Mouse (Mus musculus): ENCODE results near the gene Dpy30.

DNA sequence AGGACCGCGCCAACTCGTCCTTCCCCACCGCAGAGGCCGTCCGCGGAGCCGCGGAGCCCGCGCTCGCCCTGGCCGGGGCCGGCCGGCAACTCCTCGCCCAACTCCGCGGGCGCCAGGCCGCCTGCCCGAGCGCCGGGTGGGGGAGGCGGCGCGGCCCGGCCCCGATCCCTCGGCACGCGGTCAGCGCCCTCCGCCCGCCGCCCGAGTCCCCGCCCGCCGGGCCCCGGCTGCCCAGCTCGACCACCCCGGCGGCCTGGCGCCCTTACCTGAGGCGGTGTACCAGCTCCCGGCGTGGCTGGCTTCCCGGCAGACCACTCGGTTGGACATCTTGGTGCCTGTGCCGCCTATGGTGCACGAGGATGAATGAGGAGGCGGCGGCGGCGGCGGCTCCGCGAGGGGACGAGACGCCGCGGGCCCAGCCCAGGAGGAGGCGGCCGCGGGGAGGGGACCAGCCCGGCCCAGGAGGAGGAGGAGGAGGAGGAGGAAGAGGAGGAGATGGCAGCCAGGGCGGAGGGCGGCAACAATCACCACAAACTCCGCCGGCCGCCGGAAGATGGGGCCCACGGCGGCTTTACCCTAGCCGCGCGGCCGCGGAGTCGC is 29.2 kb downstream of the Dpy30 start:
- no peak for TF ChIP-seq CTCF (IDR thresholded peaks at IDR 0.05; ENCODE audit: low read depth, low read length)
- TF ChIP-seq POLR2A (IDR thresholded peaks at IDR 0.05; ENCODE audit: borderline replicate concordance, low read depth, low read length) = no peak
